Mouse (Mus musculus): ENCODE data around the gene Dnlz. TPM values are rescaled to one million over a fixed set of nuclear protein-coding genes. Genes with fewer than 3 reads are reported as not detected.
A peak's percentile ranks its signal among the peaks of the same experiment; 100 is the strongest.

The Dnlz gene
- polyA plus RNA-seq, 1 experiment: 6.2 TPM

- H3K4me1 ChIP-seq (ENCODE audit: control insufficient read depth, insufficient read depth, low read length): peaks cover 19% of the 10 kb centered on the region
- H3K27ac ChIP-seq (ENCODE audit: control insufficient read depth, insufficient read depth, low read depth, low read length): peak within 1 kb of the TSS; percentile 93
Observed at GRCm38 (mm10) chr2:26315072-26315924, 36.6 kb downstream of the Dnlz start, which contains the start of gene Gpsm1. Gene Gpsm1, plus strand, starts transcription at chr2:26315515.

GRCm38 (mm10) chr2:26314281-26315071, 37.4 kb downstream of the Dnlz start:
- H3K27me3 ChIP-seq (ENCODE audit: control insufficient read depth, insufficient read depth, low read length): no peaks in the 10 kb centered on the region
- H3K4me1 ChIP-seq (ENCODE audit: control insufficient read depth, insufficient read depth, low read length): peaks cover 16% of the 10 kb centered on the region
- H3K27ac ChIP-seq (ENCODE audit: control insufficient read depth, insufficient read depth, low read depth, low read length): peak overlapping the region; percentile 93
- H3K36me3 ChIP-seq (ENCODE audit: control insufficient read depth, insufficient read depth, low read length): no peaks in the 10 kb centered on the region
- TF ChIP-seq POLR2A (IDR thresholded peaks at IDR 0.05; ENCODE audit: control insufficient read depth, low read depth, low read length): peak; percentile 46; the same call in 1 of the 2 replicates
- no peak for TF ChIP-seq CTCF (IDR thresholded peaks at IDR 0.05; ENCODE audit: control insufficient read depth, insufficient read depth, insufficient replicate concordance, low read depth, low read length)
- H3K4me3 ChIP-seq (ENCODE audit: control insufficient read depth, low read depth, low read length): peak overlapping the region; percentile 84

More at GRCm38 (mm10) chr2:26315072-26315924, 36.6 kb downstream of the Dnlz start, which contains the start of gene Gpsm1:
- TF ChIP-seq POLR2A (IDR thresholded peaks at IDR 0.05; ENCODE audit: control insufficient read depth, low read depth, low read length) (peak; percentile 59), CTCF (IDR thresholded peaks at IDR 0.05; ENCODE audit: control insufficient read depth, insufficient read depth, insufficient replicate concordance, low read depth, low read length) (no peak)
- H3K36me3 ChIP-seq (ENCODE audit: control insufficient read depth, insufficient read depth, low read length): no peaks in the 10 kb centered on the region
- peak within 1 kb of the TSS; percentile 84 for H3K4me3 ChIP-seq (ENCODE audit: control insufficient read depth, low read depth, low read length)
- no peaks in the 10 kb centered on the region for H3K27me3 ChIP-seq (ENCODE audit: control insufficient read depth, insufficient read depth, low read length)

GRCm38 (mm10) chr2:26313394-26313793, 38.5 kb downstream of the Dnlz start:
- no peaks in the 10 kb centered on the region for H3K27me3 ChIP-seq (ENCODE audit: control insufficient read depth, insufficient read depth, low read length)
- H3K4me3 ChIP-seq (ENCODE audit: control insufficient read depth, low read depth, low read length): no peak overlapping the region
- H3K36me3 ChIP-seq (ENCODE audit: control insufficient read depth, insufficient read depth, low read length): no peaks in the 10 kb centered on the region
- H3K4me1 ChIP-seq (ENCODE audit: control insufficient read depth, insufficient read depth, low read length): peaks cover 16% of the 10 kb centered on the region
- TF ChIP-seq CTCF (IDR thresholded peaks at IDR 0.05; ENCODE audit: control insufficient read depth, insufficient read depth, insufficient replicate concordance, low read depth, low read length) (no peak), POLR2A (IDR thresholded peaks at IDR 0.05; ENCODE audit: control insufficient read depth, low read depth, low read length) (no peak)
- peak overlapping the region; percentile 40 for H3K27ac ChIP-seq (ENCODE audit: control insufficient read depth, insufficient read depth, low read depth, low read length)

- no peak overlapping the region for H3K27ac ChIP-seq (ENCODE audit: control insufficient read depth, insufficient read depth, low read depth, low read length)
- H3K36me3 ChIP-seq (ENCODE audit: control insufficient read depth, insufficient read depth, low read length): no peaks in the 10 kb centered on the region
- H3K4me3 ChIP-seq (ENCODE audit: control insufficient read depth, low read depth, low read length): no peak overlapping the region
- peak; percentile 34; the same call in 1 of the 2 replicates for TF ChIP-seq CTCF (IDR thresholded peaks at IDR 0.05; ENCODE audit: control insufficient read depth, insufficient read depth, insufficient replicate concordance, low read depth, low read length)
- no peak for TF ChIP-seq POLR2A (IDR thresholded peaks at IDR 0.05; ENCODE audit: control insufficient read depth, low read depth, low read length)
- no peaks in the 10 kb centered on the region for H3K27me3 ChIP-seq (ENCODE audit: control insufficient read depth, insufficient read depth, low read length)
- H3K4me1 ChIP-seq (ENCODE audit: control insufficient read depth, insufficient read depth, low read length): peaks cover 16% of the 10 kb centered on the region
Observed at GRCm38 (mm10) chr2:26312812-26313211, 39.1 kb downstream of the Dnlz start.

- no peak overlapping the region for H3K27ac ChIP-seq (ENCODE audit: control insufficient read depth, insufficient read depth, low read depth, low read length)
- TF ChIP-seq CTCF (IDR thresholded peaks at IDR 0.05; ENCODE audit: control insufficient read depth, insufficient read depth, insufficient replicate concordance, low read depth, low read length): no peak
- no peak for TF ChIP-seq POLR2A (IDR thresholded peaks at IDR 0.05; ENCODE audit: control insufficient read depth, low read depth, low read length)
Observed at GRCm38 (mm10) chr2:26311936-26312335, 40.0 kb downstream of the Dnlz start.

GRCm38 (mm10) chr2:26309739-26310138, 42.2 kb downstream of the Dnlz start:
- no peak overlapping the region for H3K4me3 ChIP-seq (ENCODE audit: control insufficient read depth, low read depth, low read length)
- H3K36me3 ChIP-seq (ENCODE audit: control insufficient read depth, insufficient read depth, low read length): no peaks in the 10 kb centered on the region
- no peaks in the 10 kb centered on the region for H3K27me3 ChIP-seq (ENCODE audit: control insufficient read depth, insufficient read depth, low read length)
- peak overlapping the region; percentile 43; the same call in 1 of the 2 replicates for H3K27ac ChIP-seq (ENCODE audit: control insufficient read depth, insufficient read depth, low read depth, low read length)
- H3K4me1 ChIP-seq (ENCODE audit: control insufficient read depth, insufficient read depth, low read length): peaks cover 8% of the 10 kb centered on the region
- TF ChIP-seq POLR2A (IDR thresholded peaks at IDR 0.05; ENCODE audit: control insufficient read depth, low read depth, low read length): no peak
- TF ChIP-seq CTCF (IDR thresholded peaks at IDR 0.05; ENCODE audit: control insufficient read depth, insufficient read depth, insufficient replicate concordance, low read depth, low read length): no peak

More at GRCm38 (mm10) chr2:26311936-26312335, 40.0 kb downstream of the Dnlz start:
- no peaks in the 10 kb centered on the region for H3K36me3 ChIP-seq (ENCODE audit: control insufficient read depth, insufficient read depth, low read length)
- no peak overlapping the region for H3K4me3 ChIP-seq (ENCODE audit: control insufficient read depth, low read depth, low read length)
- H3K4me1 ChIP-seq (ENCODE audit: control insufficient read depth, insufficient read depth, low read length): peaks cover 16% of the 10 kb centered on the region
- H3K27me3 ChIP-seq (ENCODE audit: control insufficient read depth, insufficient read depth, low read length): no peaks in the 10 kb centered on the region

- Histone ChIP-seq H3K27me3 (ENCODE audit: control insufficient read depth, insufficient read depth, low read length) (no peaks in the 10 kb centered on the region), H3K4me1 (ENCODE audit: control insufficient read depth, insufficient read depth, low read length) (no peaks in the 10 kb centered on the region; the same call in 1 of the 2 replicates), H3K4me3 (ENCODE audit: control insufficient read depth, low read depth, low read length) (no peak overlapping the region), H3K27ac (ENCODE audit: control insufficient read depth, insufficient read depth, low read depth, low read length) (no peak overlapping the region), H3K36me3 (ENCODE audit: control insufficient read depth, insufficient read depth, low read length) (no peaks in the 10 kb centered on the region)
- TF ChIP-seq POLR2A (IDR thresholded peaks at IDR 0.05; ENCODE audit: control insufficient read depth, low read depth, low read length) (no peak), CTCF (IDR thresholded peaks at IDR 0.05; ENCODE audit: control insufficient read depth, insufficient read depth, insufficient replicate concordance, low read depth, low read length) (no peak)
Observed at GRCm38 (mm10) chr2:26306702-26307101, 45.2 kb downstream of the Dnlz start.
